In the genomic region with DNA sequence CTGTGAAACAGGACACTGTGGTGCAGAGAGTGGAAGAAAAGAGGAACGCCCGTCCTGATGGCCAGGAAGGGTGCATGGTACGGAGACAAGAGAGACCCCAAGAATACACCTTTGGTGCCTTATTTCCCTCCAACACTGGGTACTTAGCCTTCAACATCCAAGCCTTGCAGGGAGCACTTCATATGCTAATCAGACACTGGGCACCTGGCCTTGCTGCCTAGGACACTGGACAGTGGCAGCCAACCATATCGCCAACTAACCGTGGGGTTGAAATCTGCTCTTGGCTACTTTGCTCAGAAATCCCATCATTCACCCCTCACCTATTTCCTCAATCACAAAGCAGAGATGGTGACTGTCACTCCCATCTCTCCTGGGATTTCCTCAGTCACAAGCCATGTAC, we compare ENCODE assay signal across 24 mouse cellular contexts.
"Had no signal": no experiment of that assay in that cellular context is flagged by ENCODE, and none has a peak within 500 bp of the region (broad histone marks: within the 10 kb centered on the region; RNA-seq: fewer than 3 reads in every experiment).

No protein-coding gene starts in this region.

- H3K27ac ChIP-seq: gastrocnemius, adult 2 months; heart, embryonic 10.5 days; hindbrain, embryonic 14.5 days; intestine, embryonic 15.5 days; layer of hippocampus, adult 2 months; limb, embryonic 10.5 days; limb, embryonic 12.5 days; liver, embryonic 13.5 days; liver, embryonic 15.5 days had no signal

- H3K4me3 ChIP-seq: gastrocnemius, adult 2 months; heart, embryonic 10.5 days; heart, embryonic 12.5 days; intestine, embryonic 15.5 days; layer of hippocampus, adult 2 months; limb, embryonic 10.5 days; limb, embryonic 12.5 days; liver, embryonic 13.5 days; liver, embryonic 15.5 days had no signal

- DNase-seq: gastrocnemius, adult 2 months; gastrocnemius, postnatal 10 days; gastrocnemius, postnatal 25 days; heart, adult 18-20 months; heart, postnatal 10 days; heart, postnatal 4 days; kidney, adult 18-20 months; kidney, adult 8-10 months; kidney, postnatal 10 days; kidney, postnatal 25 days; kidney, postnatal 4 days; liver; liver, embryonic 13.5 days had no signal

- ATAC-seq: hindbrain, embryonic 16.5 days; inflammation-experienced regulatory T-cells, adult 6 months; intestine, embryonic 15.5 days; intestine, postnatal 0 days had no signal
